Mouse (Mus musculus) layer of hippocampus, adult 8-10 months (tissue): ENCODE results near the gene Olfr1369-ps1. TPM values are rescaled to one million over a fixed set of nuclear protein-coding genes. Genes with fewer than 3 reads are reported as not detected.
"Not testable (repeated sequence)": the region's sequence is repeated elsewhere in the genome, so short reads cannot be mapped to it uniquely, and the experiment has no call there.

Experiments used
- DNase-seq, 2 experiments: peaks; one replicate each; pipeline ENCODE4 v3.0.0; 2022; ENCODE audit warnings: low spot score in 2 of 2
- total RNA-seq, 4 experiments: library from RNA; stranded (reverse); gene quantifications; 2 replicates each; pipeline ENCODE4 v1.2.4; 2022

Olfr1369-ps1 gene
- total RNA-seq: under 1 TPM in 1 of 4 experiments, not detected in 3; 0.08 TPM

DNA sequence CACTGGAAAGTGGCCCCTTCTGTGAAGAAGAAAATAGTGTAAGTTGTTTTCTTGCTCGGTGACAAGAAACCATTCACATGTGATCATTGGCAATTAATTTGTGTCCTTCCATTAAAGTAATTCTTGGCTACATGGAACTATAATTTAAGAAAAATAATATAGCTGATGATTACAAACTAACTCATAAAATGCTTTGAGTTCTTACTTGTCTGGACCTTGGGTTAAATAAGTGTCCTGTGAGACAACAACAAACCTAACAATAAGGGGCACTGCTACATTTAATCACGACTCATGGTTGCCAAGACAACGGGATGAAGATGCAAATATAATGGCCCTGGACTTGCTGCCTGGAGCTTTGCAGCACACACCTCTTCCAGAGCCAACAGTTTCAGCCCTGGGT is at the start of gene Olfr1369-ps1:
TSS of gene Olfr1369-ps1 (plus strand) at position 301 of the 400 bp plus-strand sequence.
- DNase-seq: not testable (repeated sequence)

DNA sequence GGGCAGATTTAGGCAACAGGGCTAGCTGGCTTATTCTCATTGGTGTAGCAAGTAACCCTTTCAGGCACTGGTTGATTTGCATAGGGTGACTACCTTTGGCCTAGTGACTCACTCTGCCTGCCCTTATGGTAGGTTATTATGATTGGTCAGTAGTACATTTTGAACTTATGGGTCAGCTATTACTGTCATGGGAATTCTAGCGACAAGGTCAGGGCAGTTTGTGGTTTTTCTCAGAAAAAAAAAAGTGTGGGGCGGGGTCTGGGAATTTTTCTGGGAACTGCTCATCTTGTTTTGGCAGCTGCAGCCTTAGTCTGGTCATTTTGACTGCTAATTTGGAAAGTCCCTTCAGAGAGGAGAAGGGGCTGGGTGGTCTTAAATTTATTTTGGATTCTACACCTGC is 45.3 kb upstream of the Olfr1369-ps1 start:
- no peak for DNase-seq

DNA sequence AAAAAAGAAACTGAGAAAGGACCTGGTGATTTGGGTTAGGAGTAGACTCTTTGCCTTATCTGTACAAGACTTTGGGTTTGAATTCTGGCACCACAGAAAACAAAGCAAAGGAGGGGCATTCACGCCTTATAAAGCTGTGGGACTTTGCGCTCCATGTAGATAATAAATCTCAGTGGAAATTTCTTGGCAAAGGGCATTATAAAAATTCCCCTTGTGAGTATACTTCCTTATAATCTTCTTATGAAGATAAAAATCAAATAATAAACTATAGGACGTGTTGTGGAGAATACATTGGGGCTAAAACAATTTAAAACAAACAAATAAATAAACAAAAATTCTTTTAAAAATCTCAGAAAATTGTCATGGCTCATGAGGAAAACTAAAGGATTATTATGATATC is 36.4 kb upstream of the Olfr1369-ps1 start, which contains the start of gene Olfr1370:
TSS of gene Olfr1370 (minus strand) at position 101 of the 400 bp plus-strand sequence.
- DNase-seq: no peak

DNA sequence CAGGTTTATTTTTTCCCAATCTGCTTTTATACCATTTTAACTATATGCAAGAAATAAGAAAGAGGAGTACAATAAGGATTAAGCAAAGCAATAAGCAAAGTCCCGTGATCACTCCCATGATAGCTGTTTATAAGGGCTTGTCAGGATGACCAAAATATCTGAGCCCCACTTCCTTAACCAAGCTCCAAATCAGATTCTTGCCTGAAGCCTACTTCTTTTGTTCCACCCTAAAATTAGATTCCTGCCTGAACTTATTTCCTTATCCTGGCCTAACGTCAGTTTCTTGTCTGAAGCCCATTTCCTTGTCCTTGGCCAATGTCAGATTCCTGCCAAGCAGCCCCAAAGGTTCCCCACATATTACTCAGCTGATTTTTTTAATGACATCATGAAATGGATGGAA is 28.6 kb upstream of the Olfr1369-ps1 start:
- no peak for DNase-seq

DNA sequence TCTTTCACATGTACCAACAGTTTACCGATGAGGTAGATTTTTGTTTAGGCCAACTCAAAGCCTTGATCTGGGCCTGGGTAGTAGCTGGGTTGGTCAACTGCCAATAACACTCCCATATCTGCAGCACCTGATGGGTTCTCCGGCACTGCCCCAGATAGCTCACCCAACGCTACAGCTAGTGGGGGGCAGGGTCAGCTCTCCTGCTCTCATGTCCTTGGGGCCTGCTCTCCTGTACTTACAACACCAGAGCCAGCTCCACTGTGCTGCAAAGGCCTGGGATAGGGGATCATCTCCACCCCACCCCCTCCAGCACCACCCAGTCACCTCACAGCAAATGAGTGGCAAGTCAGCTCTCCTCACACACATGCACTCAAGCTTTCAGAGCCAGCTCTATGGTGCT is 1.5 kb upstream of the Olfr1369-ps1 start:
- DNase-seq: no peak

DNA sequence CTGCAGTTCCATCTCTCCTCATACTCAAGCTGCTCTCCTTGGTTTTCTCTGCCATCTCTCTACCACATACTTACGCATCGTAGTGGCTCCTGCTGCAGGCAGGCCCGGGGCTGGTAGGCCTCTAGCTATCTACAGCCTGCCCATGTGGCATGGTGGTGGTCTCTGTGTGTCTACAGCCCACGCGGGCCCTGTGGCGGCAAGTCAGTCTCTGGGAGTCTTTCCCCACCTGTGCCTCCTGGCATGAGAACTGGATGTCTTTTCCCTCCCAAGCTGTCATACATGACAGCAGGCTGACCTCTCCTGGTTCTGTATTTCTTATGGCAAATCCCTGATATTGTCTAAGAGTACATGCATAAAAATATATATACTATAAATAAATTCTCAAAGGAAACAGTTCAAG is 842 bp upstream of the Olfr1369-ps1 start:
- no peak for DNase-seq

DNA sequence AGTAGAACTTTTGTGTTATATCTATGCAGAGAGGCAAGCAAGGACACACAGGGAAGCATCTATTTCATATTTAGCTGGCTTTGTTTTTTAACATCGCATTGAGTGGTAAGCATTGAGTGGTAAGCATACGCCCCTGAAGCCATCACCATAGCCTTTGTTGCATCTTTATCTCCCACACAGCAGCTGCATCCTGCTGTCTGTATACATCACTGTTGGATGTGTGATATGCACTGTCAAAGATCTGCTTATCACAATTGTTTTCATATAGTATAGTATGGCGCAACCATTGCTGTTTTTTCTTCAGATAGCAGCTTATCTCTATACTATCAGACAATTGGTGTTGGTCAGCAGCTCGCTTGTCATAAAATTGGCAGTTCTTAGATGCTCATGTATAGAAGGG is 2.8 kb downstream of the Olfr1369-ps1 start:
- DNase-seq: no peak

DNA sequence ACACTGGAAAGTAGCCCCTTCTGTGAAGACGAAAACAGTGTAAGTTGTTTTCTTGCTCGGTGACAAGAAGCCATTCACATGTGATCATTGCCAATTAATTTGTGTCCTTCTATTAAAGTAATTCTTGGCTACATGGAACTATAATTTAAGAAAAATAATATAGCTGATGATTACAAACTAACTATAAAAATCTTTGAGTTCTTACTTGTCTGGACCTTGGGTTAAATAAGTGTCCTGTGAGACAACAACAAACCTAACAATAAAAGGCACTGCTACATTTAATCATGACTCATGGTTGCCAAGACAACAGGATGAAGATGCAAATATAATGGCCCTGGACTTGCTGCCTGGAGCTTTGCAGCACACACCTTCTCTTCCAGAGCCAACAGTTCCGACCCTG is 18.1 kb downstream of the Olfr1369-ps1 start, which contains the start of gene Olfr263:
TSS of gene Olfr263 (plus strand) at position 301 of the 400 bp plus-strand sequence.
- not testable (repeated sequence) for DNase-seq

DNA sequence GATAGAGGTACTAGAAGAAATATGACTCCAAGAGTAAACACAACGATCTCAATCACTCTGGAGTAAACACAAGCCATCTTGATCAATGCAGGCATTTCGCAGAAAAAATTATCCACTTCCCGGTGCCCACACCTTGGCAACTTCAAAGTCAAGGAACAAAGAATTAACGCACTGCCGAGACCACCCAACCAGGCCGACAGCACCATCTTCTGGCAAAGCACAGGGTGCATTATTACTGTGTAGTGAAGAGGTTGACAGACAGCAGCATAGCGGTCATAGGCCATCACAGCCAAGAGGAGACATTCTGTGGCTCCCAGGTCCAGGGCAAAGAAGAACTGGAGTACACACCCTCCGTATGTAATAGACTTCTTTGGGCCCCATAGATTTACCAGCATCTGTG is 31.1 kb downstream of the Olfr1369-ps1 start:
- no peak for DNase-seq

DNA sequence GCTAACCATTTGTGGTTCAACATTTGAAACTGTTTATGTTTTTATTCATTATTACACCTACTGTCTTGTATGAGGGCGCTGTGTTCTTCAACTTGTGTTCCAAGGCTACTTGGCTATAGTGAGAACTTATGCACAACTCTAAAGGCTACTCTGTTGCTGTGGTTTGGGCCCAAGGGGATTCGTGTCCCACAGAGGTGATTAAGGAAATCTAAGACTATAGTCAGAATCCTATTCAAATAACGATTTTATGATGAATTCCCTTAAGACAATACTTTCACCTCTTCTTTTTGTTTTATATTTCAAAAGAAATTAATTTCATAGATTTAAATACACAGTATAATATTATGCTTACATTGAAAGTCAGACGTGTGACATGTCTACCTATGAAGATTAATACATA is 34.5 kb downstream of the Olfr1369-ps1 start, which contains the start of gene Olfr1368:
TSS of gene Olfr1368 (minus strand) at position 101 of the 400 bp plus-strand sequence.
- no peak for DNase-seq

DNA sequence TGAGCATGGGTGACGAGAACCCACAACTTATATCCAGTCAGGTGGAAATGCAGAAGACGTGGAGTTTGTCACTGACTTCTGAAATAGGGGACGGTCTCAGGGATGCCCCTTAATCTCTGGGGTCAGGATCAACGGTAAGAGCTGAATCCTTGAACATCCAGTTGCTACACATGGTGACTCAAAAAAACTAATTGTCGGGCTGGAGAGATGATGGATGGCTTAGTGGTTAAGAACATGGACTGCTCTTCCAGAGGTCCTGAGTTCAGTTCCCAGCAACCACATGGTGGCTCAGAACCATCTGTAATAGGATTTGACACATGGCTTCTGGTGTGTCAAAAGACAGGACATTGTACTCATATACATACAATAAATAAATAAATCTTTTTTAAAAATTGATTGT is 44.6 kb downstream of the Olfr1369-ps1 start:
- DNase-seq: no peak

DNA sequence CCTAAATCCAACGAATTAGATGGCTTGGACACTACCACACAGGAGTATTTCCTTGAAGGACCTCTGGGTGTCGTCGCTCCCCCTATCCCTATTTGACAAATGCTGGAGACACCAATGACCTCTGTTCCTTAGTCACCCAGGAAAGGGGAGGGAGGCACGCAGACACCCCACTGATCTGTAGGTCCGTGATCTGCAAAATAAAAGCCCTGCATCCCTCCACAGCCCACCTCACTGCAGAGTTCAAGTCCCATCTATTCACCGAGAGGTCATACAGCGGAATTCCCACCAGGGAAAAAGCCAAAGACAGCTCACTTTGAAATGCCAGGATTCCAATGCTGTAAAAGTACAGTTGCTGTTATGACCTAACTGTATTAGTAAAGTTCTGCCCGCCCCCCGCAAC is 46.8 kb downstream of the Olfr1369-ps1 start:
- no peak for DNase-seq

DNA sequence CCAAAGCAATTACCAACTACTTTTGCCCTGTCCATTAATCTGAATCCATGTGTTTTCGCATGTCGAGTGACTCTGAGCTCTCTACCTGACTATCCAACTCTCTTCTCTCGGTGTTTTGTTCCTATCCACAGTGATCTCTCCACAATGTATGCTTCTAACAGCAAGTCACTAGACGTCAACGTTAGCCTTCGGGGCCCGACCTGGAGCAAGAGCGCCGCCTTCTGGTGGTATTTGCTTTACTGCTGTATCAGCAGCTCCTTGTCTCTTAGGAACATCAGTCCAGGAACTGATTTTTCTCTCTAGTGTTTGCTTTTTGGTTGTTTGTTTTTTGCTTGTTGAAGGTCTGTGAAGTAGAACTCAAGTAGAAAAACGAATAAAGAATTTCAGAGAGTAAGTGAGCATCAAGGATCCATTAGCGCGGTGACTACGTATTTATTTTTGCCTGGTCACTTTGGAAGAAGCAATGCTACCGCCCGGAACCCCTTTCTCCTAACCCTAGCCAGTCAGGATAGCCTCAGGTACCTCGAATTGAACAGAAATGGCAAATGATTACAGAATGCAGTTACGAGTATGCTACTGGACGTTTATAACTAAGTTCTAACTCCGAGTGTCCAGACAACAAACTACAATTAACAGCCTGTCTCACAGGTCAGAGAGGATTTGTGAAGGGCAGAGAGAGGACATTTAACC is 47.6 kb downstream of the Olfr1369-ps1 start:
- DNase-seq: peak in 1 of 2 experiments; percentile 85

DNA sequence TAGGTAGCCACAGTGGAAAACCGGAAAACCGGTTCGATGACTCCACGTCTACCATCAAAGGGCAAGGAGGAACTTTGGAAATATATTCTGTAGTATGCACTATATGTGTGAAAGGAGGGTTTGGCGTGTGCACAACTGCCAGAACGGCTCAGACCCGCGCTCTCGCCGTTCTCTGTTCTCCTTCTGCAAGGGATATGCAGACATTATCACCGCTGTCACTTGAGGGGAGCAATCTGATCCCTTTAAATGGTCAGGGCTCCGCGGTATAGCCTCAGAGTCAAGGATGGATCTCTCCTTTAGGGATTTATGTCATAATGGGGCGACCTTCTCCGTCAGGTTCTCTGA is 48.2 kb downstream of the Olfr1369-ps1 start:
- no peak for DNase-seq

DNA sequence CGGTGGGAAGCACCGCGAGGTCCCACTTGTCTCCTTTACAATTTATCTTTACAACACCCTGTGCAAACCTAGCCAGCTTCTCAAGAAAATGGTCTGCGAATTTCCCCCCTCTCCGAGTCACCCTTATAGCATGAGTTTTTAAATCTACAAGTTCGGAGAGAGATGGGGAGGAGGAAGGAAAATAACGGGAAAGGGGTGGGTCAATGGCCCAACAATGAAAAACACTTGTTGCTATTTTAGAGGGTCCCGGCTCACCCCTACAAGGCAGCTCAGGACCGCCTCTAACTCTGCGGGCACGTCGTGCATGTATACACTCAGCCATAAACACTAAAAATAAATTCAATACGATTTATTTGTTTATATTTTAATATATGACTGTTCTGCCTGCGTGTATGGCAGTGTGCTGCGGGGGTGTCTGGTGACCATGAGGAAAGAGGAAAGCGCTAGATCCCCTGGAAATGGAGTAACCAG is 48.8 kb downstream of the Olfr1369-ps1 start:
- no peak for DNase-seq

DNA sequence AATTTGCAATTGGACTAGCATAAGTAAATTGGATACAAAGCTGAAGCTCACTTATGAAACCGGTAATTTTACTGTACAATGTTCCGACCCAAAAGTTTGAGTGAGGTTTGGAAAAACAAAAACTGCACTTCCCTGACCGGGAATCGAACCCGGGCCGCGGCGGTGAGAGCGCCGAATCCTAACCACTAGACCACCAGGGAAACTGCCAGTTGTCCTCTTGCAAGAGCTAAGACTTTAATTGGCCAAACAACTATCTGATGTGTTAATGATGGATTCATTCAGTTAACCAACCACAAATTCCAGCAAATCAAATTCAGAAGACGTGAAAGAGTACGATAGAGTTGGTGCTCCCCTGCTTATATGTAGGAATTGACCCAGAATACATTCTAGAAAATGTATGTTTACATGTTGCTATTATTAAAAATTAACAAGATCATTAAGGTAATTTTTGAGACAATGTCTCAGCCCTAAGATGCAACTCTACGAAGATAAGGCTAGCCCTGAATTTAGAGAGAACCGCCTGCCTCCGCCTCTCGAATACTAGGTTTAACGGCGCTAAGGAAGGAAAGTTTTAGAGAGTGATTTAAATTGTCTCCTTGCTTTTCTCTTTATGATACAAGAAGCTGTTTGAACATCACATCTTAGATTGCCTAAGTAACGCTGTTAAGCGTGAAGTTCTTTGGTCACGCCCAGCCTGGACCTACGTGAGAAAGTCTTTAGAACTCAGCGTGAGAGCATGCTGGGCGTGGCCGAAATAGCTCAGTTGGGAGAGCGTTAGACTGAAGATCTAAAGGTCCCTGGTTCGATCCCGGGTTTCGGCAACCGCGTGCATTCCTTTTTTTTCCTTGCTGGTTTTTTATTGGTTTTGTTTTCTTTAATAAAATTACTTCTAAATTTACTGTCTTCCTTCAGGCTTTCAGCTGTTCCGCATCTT is 49.6 kb downstream of the Olfr1369-ps1 start:
- peak; percentile 82 to 96 for DNase-seq

DNA sequence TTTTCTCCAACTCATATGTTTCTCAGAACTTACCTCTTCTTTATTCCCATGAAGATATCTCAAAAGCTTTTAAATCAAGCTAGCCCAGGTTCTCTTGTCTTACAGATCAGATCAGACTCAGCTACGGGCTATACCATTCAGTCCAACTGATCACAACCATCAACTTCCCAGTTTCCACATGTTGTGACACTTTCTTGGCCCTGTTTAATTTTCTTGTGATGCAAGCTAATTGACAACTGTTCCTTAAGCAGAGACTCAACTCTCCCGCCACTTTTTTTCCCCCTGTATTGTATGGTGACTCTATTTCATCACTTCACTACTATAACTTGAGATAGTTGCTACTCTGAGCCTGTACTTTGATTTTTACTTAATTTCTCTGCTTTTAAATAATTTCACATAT is 50.3 kb downstream of the Olfr1369-ps1 start:
- DNase-seq: no peak

DNA sequence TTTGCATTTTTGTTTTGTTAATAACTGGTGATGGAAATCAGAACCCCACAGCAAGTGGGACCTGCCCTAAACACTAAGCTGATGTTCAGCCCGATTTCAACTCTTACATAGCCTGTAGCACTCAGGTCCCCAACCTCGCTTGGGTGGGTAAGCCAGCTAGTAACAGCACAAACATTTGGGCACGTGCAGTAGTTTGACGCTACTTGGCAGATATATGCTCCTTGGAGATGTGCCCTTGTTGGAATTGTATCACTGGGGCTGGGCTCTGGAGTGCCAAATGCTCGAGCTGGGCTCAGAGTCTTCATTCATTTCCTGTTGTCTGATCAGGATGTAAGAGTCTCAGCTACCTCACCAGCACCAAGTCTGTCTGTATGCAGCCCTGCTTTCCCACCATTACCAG is 51.3 kb downstream of the Olfr1369-ps1 start:
- no peak for DNase-seq

DNA sequence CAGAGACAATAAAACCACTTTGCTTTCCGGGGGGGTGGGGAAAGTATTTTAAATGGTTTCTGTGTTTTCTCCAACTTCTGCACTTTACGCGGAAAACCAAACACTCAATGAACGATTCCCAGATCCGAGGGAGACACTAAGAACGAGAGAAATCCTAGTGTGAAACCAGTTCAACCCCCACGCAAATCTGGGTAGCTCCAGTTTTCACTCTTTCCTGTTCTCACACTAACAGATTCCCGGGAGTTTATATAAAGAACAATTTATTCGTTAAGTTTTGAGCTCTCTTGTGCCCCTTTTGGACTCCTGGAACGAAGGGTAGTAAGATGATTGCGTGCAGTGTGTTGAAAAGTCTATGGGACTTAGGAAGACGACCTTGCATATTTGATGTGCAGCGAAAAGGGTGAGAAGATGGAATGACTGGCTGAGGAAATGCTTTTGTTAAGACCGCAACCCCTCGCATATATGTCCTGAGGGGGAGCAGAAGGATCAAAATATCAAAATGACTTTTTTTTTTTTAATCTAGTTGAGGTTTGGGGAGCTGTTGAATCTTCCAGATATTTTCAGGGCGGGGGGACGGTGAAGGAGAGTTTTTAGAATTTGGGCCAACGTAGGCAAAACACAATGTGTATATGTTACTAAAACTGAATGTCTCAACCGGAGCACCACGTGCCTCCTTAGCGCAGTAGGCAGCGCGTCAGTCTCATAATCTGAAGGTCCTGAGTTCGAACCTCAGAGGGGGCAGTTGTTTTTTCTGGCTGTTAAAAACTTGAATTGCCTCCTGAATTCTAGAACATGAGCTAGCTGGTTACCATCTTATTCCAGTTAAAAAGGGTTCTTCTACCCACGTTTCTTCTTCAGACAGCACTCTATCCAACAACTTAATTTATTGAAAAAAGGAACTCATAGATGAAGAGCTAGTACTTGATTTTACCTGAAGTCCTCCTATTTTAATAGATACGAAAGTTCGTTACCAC is 55.9 kb downstream of the Olfr1369-ps1 start:
- peak; percentile 79 to 87 for DNase-seq

DNA sequence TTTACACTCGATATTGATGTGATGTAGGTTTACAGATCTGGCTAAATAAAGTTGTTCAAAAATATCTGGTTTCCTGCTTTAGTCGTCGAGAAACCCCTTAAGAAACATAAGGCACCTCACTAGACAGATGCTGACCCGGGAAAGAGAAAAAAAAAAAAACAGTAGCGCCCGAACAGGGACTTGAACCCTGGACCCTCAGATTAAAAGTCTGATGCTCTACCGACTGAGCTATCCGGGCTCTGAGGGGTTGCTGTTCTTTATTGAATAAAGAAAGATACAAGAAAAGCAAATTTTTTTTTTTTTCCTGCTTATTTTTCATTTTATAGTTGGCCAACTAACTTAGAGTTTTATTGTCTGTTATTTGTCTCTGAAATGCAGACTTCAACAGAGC is 56.6 kb downstream of the Olfr1369-ps1 start:
- no peak for DNase-seq
